Comparison of ENCODE assay signal across 10 mouse cellular contexts in genomic region chr5:134785691-134786371, GRCm38 (mm10). TPM values are rescaled to one million over a fixed set of nuclear protein-coding genes. Genes with fewer than 3 reads are reported as not detected.
DNase-seq lines count a peak whose midpoint lies in the region; ATAC-seq and TF ChIP-seq lines count a peak whose summit lies in the region.
"Had no signal": no experiment of that assay in that cellular context is flagged by ENCODE, and none has a peak within 500 bp of the region (broad histone marks: within the 10 kb centered on the region; RNA-seq: fewer than 3 reads in every experiment).

No protein-coding gene starts in this region.

- TF ChIP-seq CTCF in heart, postnatal 0 days (IDR thresholded peaks at IDR 0.05; ENCODE audit: low read depth) = no peak

- no peak for DNase-seq in liver, embryonic 11.5 days (ENCODE audit: low spot score)
- DNase-seq in embryonic facial prominence, embryonic 14.5 days (ENCODE audit: low spot score) = peak; percentile 42
- DNase-seq in heart, postnatal 0 days (ENCODE audit: low spot score) = peak; percentile 27
- DNase-seq in layer of hippocampus, postnatal 36 days = no peak
- DNase-seq in kidney, adult 9 months = no peak
- DNase-seq in left cerebral cortex, adult 8-10 months (ENCODE audit: low spot score in 2 of 2) = no peak

- 65% methylated on average over 25 of the region's 25 CpGs for WGBS in liver, embryonic 11.5 days
- WGBS in liver, embryonic 12.5 days (ENCODE audit: insufficient replicate concordance) = 56% methylated on average over 25 of the region's 25 CpGs
- 58% methylated on average over 25 of the region's 25 CpGs for WGBS in embryonic facial prominence, embryonic 14.5 days
- 54% methylated on average over 25 of the region's 25 CpGs for WGBS in heart, postnatal 0 days
- WGBS in neural tube, embryonic 13.5 days = 53% methylated on average over 25 of the region's 25 CpGs

- H3K9ac ChIP-seq in liver, embryonic 11.5 days (ENCODE audit: low read depth, low read length) = no peak overlapping the region
- H3K9ac ChIP-seq in liver, embryonic 12.5 days = no peak overlapping the region
- peak overlapping the region; percentile 55 for H3K9ac ChIP-seq in embryonic facial prominence, embryonic 14.5 days (ENCODE audit: low read depth, low read length)
- no peak overlapping the region for H3K9ac ChIP-seq in heart, postnatal 0 days (replicated peaks; ENCODE audit: low read depth, low read length)
- H3K9ac ChIP-seq in neural tube, embryonic 13.5 days = no peak overlapping the region
- H3K9ac ChIP-seq: limb, embryonic 15.5 days had no signal

- H3K9me3 ChIP-seq in liver, embryonic 11.5 days (ENCODE audit: control insufficient read depth, low read length) = no peaks in the 10 kb centered on the region
- H3K9me3 ChIP-seq in liver, embryonic 12.5 days (replicated peaks) = no peaks in the 10 kb centered on the region
- no peaks in the 10 kb centered on the region for H3K9me3 ChIP-seq in embryonic facial prominence, embryonic 14.5 days (ENCODE audit: control insufficient read depth, low read length)
- no peaks in the 10 kb centered on the region for H3K9me3 ChIP-seq in heart, postnatal 0 days (replicated peaks; ENCODE audit: control insufficient read depth, low read length)
- H3K9me3 ChIP-seq in neural tube, embryonic 13.5 days = no peaks in the 10 kb centered on the region
- H3K9me3 ChIP-seq: limb, embryonic 15.5 days had no signal

- ATAC-seq in liver, embryonic 11.5 days (replicated peaks; ENCODE audit: low FRiP score) = no peak
- no peak for ATAC-seq in liver, embryonic 12.5 days
- ATAC-seq in embryonic facial prominence, embryonic 14.5 days (ENCODE audit: low read depth) = no peak
- peak; percentile 53; the same call in 1 of the 2 replicates for ATAC-seq in heart, postnatal 0 days (ENCODE audit: insufficient read depth, low read depth)
- ATAC-seq in neural tube, embryonic 13.5 days (ENCODE audit: low read depth) = no peak

- no peaks in the 10 kb centered on the region; the same call in 1 of the 2 replicates for H3K27me3 ChIP-seq in liver, embryonic 11.5 days (replicated peaks; ENCODE audit: control insufficient read depth, insufficient read depth, low read length)
- H3K27me3 ChIP-seq in liver, embryonic 12.5 days (replicated peaks) = no peaks in the 10 kb centered on the region
- H3K27me3 ChIP-seq in embryonic facial prominence, embryonic 14.5 days (replicated peaks; ENCODE audit: control insufficient read depth, insufficient read depth, low read length) = no peaks in the 10 kb centered on the region
- H3K27me3 ChIP-seq in heart, postnatal 0 days (ENCODE audit: control insufficient read depth, insufficient read depth, low read length) = peaks cover 8% of the 10 kb centered on the region; the same call in 1 of the 2 replicates
- no peaks in the 10 kb centered on the region for H3K27me3 ChIP-seq in neural tube, embryonic 13.5 days
- H3K27me3 ChIP-seq: limb, embryonic 15.5 days had no signal

- no peak for TF ChIP-seq EP300 in heart, postnatal 0 days (IDR thresholded peaks at IDR 0.05; ENCODE audit: low read depth)

- no peak overlapping the region for H3K4me2 ChIP-seq in liver, embryonic 11.5 days
- no peak overlapping the region for H3K4me2 ChIP-seq in liver, embryonic 12.5 days
- H3K4me2 ChIP-seq in embryonic facial prominence, embryonic 14.5 days (ENCODE audit: low read depth, low read length) = no peak overlapping the region
- H3K4me2 ChIP-seq in heart, postnatal 0 days (ENCODE audit: low read depth, low read length) = no peak overlapping the region
- no peak overlapping the region for H3K4me2 ChIP-seq in neural tube, embryonic 13.5 days
- H3K4me2 ChIP-seq: limb, embryonic 15.5 days had no signal

- H3K4me1 ChIP-seq in liver, embryonic 11.5 days (replicated peaks; ENCODE audit: control insufficient read depth, insufficient read depth, low read length) = no peaks in the 10 kb centered on the region
- peaks cover 3% of the 10 kb centered on the region; the same call in 1 of the 2 replicates for H3K4me1 ChIP-seq in liver, embryonic 12.5 days
- peaks cover 8% of the 10 kb centered on the region for H3K4me1 ChIP-seq in embryonic facial prominence, embryonic 14.5 days (ENCODE audit: control insufficient read depth, insufficient read depth, low read length)
- peaks cover 15% of the 10 kb centered on the region for H3K4me1 ChIP-seq in heart, postnatal 0 days (ENCODE audit: control insufficient read depth, insufficient read depth)
- 0 out of 2 replicates have a peak, but pooled peaks cover 6% of the 10 kb centered on the region for H3K4me1 ChIP-seq in neural tube, embryonic 13.5 days (replicated peaks)

- no peak overlapping the region for H3K4me3 ChIP-seq in liver, embryonic 11.5 days (ENCODE audit: low read depth, low read length)
- no peak overlapping the region for H3K4me3 ChIP-seq in liver, embryonic 12.5 days
- no peak overlapping the region for H3K4me3 ChIP-seq in embryonic facial prominence, embryonic 14.5 days (ENCODE audit: low read depth, low read length)
- H3K4me3 ChIP-seq in heart, postnatal 0 days (ENCODE audit: low read depth, low read length) = no peak overlapping the region
- no peak overlapping the region for H3K4me3 ChIP-seq in neural tube, embryonic 13.5 days
- H3K4me3 ChIP-seq: erythroblast, embryonic 14.5 days; limb, embryonic 15.5 days had no signal

- H3K27ac ChIP-seq in liver, embryonic 11.5 days (ENCODE audit: low read depth, low read length) = 0 out of 2 replicates have a peak overlapping the region, but pooled peaks have one; percentile 9
- no peak overlapping the region for H3K27ac ChIP-seq in liver, embryonic 12.5 days
- H3K27ac ChIP-seq in embryonic facial prominence, embryonic 14.5 days (replicated peaks; ENCODE audit: low read depth, low read length) = peak overlapping the region; percentile 58; the same call in 1 of the 2 replicates
- peak overlapping the region; percentile 58 for H3K27ac ChIP-seq in heart, postnatal 0 days (ENCODE audit: low read depth)
- H3K27ac ChIP-seq in neural tube, embryonic 13.5 days (replicated peaks) = 0 out of 2 replicates have a peak overlapping the region, but pooled peaks have one; percentile 5
- H3K27ac ChIP-seq: limb, embryonic 15.5 days had no signal

- H3K36me3 ChIP-seq in liver, embryonic 11.5 days (ENCODE audit: control insufficient read depth, insufficient read depth, low read length) = no peaks in the 10 kb centered on the region
- no peaks in the 10 kb centered on the region for H3K36me3 ChIP-seq in liver, embryonic 12.5 days
- no peaks in the 10 kb centered on the region for H3K36me3 ChIP-seq in embryonic facial prominence, embryonic 14.5 days (ENCODE audit: control insufficient read depth, insufficient read depth, low read length)
- no peaks in the 10 kb centered on the region for H3K36me3 ChIP-seq in heart, postnatal 0 days (replicated peaks; ENCODE audit: control insufficient read depth, insufficient read depth, low read length)
- no peaks in the 10 kb centered on the region for H3K36me3 ChIP-seq in neural tube, embryonic 13.5 days
- H3K36me3 ChIP-seq: limb, embryonic 15.5 days had no signal

RNA-seq across cellular contexts. Expression of gene Eln, which starts 38.7 kb away (rescaled TPM):
- 3.5 and 4.4 TPM in 2 replicates for polyA plus RNA-seq in liver, embryonic 11.5 days (2014; fragmentation: Nextera tagmentation; extraction: Ambion mirVana)
- 2.6 and 4.7 TPM in 2 replicates for polyA plus RNA-seq in liver, embryonic 12.5 days (2016; fragmentation: Nextera tagmentation; extraction: Ambion mirVana)
- polyA plus RNA-seq in embryonic facial prominence, embryonic 14.5 days (2014; fragmentation: Nextera tagmentation; extraction: Ambion mirVana) = 152 and 188 TPM in 2 replicates
- 313 and 411 TPM in 2 replicates for total RNA-seq in heart, postnatal 0 days (2014; rRNA removed; ENCODE audit: low replicate concordance)
- 362 and 388 TPM in 2 replicates for polyA plus RNA-seq in heart, postnatal 0 days (2015; fragmentation: Nextera tagmentation; extraction: Ambion mirVana)
- polyA plus RNA-seq in neural tube, embryonic 13.5 days (2015; fragmentation: Nextera tagmentation; extraction: Ambion mirVana) = 6.4 and 10.8 TPM in 2 replicates
- total RNA-seq in layer of hippocampus, postnatal 36 days (2021) = 10 to 100 TPM in 1 of 2 experiments, 1 to 10 TPM in 1; 8.9 to 11.4 TPM
- total RNA-seq in left cerebral cortex, adult 8-10 months (2022) = 10 to 100 TPM in 1 of 4 experiments, 1 to 10 TPM in 3; 8.3 to 10.9 (median 8.8) TPM
- polyA plus RNA-seq: erythroblast, embryonic 14.5 days had no signal

Comparison
In these comparisons a context has a peak if more than half of its experiments do, and no peak if none do; other contexts are left out.
1. DNase-seq: peak in embryonic facial prominence, embryonic 14.5 days (single experiment) and heart, postnatal 0 days (single experiment); none in liver, embryonic 11.5 days (single experiment), layer of hippocampus, postnatal 36 days (0 of 2), kidney, adult 9 months (single experiment) and left cerebral cortex, adult 8-10 months (0 of 2).
2. RNA of gene Eln, which starts 38.7 kb away (polyA plus RNA-seq): 362 to 388 TPM in heart, postnatal 0 days and 152 to 188 TPM in embryonic facial prominence, embryonic 14.5 days; 6.4 to 10.8 TPM in neural tube, embryonic 13.5 days, 3.5 to 4.4 TPM in liver, embryonic 11.5 days and 2.6 to 4.7 TPM in liver, embryonic 12.5 days; every median in the first group is over 10 times any median in the second.